Mouse (Mus musculus) forebrain, postnatal 0 days (tissue): Measurements from ENCODE around the gene Lrrn4cl. TPM values are rescaled to one million over a fixed set of nuclear protein-coding genes. Genes with fewer than 3 reads are reported as not detected.
"Not testable (repeated sequence)": the region's sequence is repeated elsewhere in the genome, so short reads cannot be mapped to it uniquely, and the experiment has no call there.

Experiments used
- ATAC-seq: fragments of 200-750 bp; cut with Nextera tagmentation; 2 replicates; pipeline ENCODE4 v1.8.0; 2017; ENCODE audit warnings: mild to moderate bottlenecking, moderate library complexity
- DNase-seq: peaks from one replicate; pipeline ENCODE4 v3.0.0-alpha.2; 2015
- H3K27ac ChIP-seq: fragments of 300-500 bp; sonication (generic); 2 replicates; pipeline ENCODE4 v1.5.1; 2014; ENCODE audit warnings: low read depth, mild to moderate bottlenecking, antibody characterized with exemption, low read length, moderate library complexity, mixed read lengths
- H3K27me3 ChIP-seq: fragments of 300-500 bp; sonication (generic); 2 replicates; pipeline ENCODE4 v1.6.1; 2014; ENCODE audit warnings: mild to moderate bottlenecking, low read length, mixed read lengths; ENCODE audit not compliant: insufficient read depth
- H3K36me3 ChIP-seq: fragments of 300-500 bp; sonication (generic); 2 replicates; pipeline ENCODE4 v1.6.1; 2014; ENCODE audit warnings: mild to moderate bottlenecking, moderate library complexity; ENCODE audit not compliant: insufficient read depth
- H3K4me1 ChIP-seq: fragments of 300-500 bp; sonication (generic); 2 replicates; pipeline ENCODE4 v1.6.1; 2014; ENCODE audit warnings: antibody characterized with exemption; ENCODE audit not compliant: insufficient read depth
- H3K4me2 ChIP-seq: fragments of 300-500 bp; sonication (generic); 2 replicates; pipeline ENCODE4 v1.6.1; 2014; ENCODE audit warnings: low read depth, mild to moderate bottlenecking, moderate library complexity
- H3K4me3 ChIP-seq: fragments of 300-500 bp; sonication (generic); 2 replicates; pipeline ENCODE4 v1.5.1; 2014; ENCODE audit warnings: low read depth, low read length, mixed read lengths
- H3K9ac ChIP-seq: fragments of 300-500 bp; sonication (generic); 2 replicates; pipeline ENCODE4 v1.6.1; 2014; ENCODE audit warnings: mild to moderate bottlenecking
- H3K9me3 ChIP-seq: fragments of 300-500 bp; sonication (generic); 2 replicates; pipeline ENCODE4 v1.6.1; 2016; ENCODE audit warnings: low read length
- CTCF ChIP-seq: sonication (generic); IDR thresholded peaks from 2 replicates; pipeline ENCODE4 v1.5.1; 2016; ENCODE audit warnings: antibody characterized with exemption, control low read depth, low read depth
- WGBS: fragments of 180-500 bp; shearing (Covaris S2); extraction: QIAGEN DNeasy Blood & Tissue Kit; methylation state at CpG from one replicate; pipeline ENCODE4 v1.1.7; 2014; 5-methylcytosine and 5-hydroxymethylcytosine counted together
- polyA plus RNA-seq: library from polyadenylated mRNA; unstranded; fragments of >200 nt; fragmentation: Nextera tagmentation; extraction: Ambion mirVana; gene quantifications from 2 replicates; pipeline ENCODE4 v1.2.1, GENCODE M21; 2015
- total RNA-seq: library from RNA; depleted of rRNA; stranded (reverse); fragments of >200 nt; gene quantifications from 2 replicates; pipeline ENCODE4 v1.2.3, GENCODE M21; 2014

Lrrn4cl gene
- total and polyA plus RNA-seq, 2 experiments from 2014 or later: 0.88 to 2.6 TPM

DNA sequence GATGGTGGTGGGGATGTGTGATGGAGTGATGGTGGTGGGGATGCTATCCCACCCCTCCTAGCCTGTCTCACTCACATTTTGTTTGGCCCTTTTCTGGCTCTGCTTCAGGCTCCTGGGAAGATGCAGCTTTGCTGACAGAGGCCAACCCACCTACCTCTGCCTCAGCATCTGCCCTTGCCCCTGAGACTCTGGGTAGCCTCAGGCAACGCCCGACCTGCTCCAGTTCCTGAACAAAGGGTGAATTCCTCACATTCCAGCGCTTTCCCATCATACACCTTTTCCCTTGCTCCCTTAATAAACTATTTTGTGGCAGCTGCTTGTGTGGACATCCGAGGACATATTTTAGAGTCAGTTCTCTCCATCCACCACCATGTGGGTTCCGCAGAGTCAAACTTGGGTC is 2.2 kb upstream of the Lrrn4cl start:
- H3K9ac ChIP-seq: no peak overlapping the region
- TF ChIP-seq CTCF: no peak
- no peaks in the 10 kb centered on the region for H3K27me3 ChIP-seq
- no peak for DNase-seq
- no peak for ATAC-seq
- 87% methylated on average over 5 of the region's 5 CpGs for WGBS
- H3K36me3 ChIP-seq: peaks cover 37% of the 10 kb centered on the region
- H3K4me2 ChIP-seq: no peak overlapping the region
- no peak overlapping the region for H3K27ac ChIP-seq
- H3K9me3 ChIP-seq: no peaks in the 10 kb centered on the region
- H3K4me1 ChIP-seq: no peaks in the 10 kb centered on the region
- H3K4me3 ChIP-seq: no peak overlapping the region

DNA sequence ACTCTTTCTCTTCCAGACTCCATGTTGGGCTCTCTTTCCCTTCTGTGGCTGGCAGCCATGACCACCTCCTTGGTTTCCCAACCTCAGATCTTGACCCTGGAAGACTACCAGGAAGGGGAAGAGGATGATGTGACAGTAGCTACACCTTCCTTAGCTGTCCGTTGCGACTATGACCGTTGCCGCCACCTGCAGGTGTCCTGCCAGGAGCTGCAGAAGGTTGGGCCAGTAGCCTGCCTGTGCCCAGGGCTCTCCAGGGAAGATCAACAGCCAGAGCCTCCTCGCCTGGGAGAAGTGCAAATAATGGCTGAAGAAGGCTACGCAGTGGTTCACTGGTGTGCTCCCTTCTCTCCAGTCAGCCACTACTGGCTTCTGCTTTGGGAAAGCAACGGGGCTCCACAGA is 1.1 kb downstream of the Lrrn4cl start:
- no peaks in the 10 kb centered on the region for H3K4me1 ChIP-seq
- DNase-seq: no peak
- H3K36me3 ChIP-seq: peaks cover 25% of the 10 kb centered on the region
- H3K27me3 ChIP-seq: no peaks in the 10 kb centered on the region
- H3K9ac ChIP-seq: no peak overlapping the region
- TF ChIP-seq CTCF: no peak
- 54% methylated on average over 7 of the region's 7 CpGs for WGBS
- no peak overlapping the region for H3K4me2 ChIP-seq
- H3K9me3 ChIP-seq: no peaks in the 10 kb centered on the region
- H3K27ac ChIP-seq: no peak overlapping the region
- no peak for ATAC-seq
- no peak overlapping the region for H3K4me3 ChIP-seq

DNA sequence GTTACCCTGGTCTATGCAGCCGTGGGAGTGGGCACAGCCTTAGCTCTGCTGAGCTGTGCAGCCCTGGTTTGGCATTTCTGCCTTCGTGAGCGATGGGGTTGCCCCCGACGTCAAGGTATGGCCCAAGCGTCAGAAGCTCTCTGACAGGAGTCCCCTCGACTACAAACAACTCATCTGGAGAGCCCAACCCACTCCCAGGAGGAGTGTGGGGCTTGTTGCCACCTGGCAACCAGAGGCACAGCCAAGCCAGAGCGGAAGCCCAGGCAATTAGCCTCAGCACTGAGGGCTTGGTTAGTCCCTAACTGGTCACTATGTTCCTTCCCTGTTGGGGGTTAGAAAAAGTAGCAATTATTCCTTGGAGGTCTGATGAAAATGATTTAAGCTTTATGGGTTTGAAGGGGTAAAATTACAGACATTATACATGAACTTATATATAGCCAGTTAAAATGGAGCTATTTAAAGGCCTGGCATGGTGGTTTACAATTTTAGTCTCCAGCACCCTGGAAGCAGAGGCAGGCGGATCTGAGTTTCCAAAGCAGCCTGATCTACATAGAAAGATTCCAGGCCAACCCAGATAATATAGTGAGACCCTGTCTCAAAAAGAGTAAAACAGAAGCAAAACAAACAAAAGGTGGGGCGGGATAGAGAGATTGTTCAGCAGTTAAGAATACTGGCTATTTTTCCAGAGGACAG is 1.8 kb downstream of the Lrrn4cl start:
- Histone ChIP-seq H3K4me3 (no peak overlapping the region), H3K4me2 (no peak overlapping the region), H3K27me3 (no peaks in the 10 kb centered on the region), H3K4me1 (no peaks in the 10 kb centered on the region), H3K9me3 (no peaks in the 10 kb centered on the region), H3K36me3 (peaks cover 18% of the 10 kb centered on the region), H3K27ac (no peak overlapping the region), H3K9ac (no peak overlapping the region)
- no peak for TF ChIP-seq CTCF
- 64% methylated on average over 10 of the region's 10 CpGs for WGBS
- DNase-seq (no peak), ATAC-seq (no peak)

GRCm38 (mm10) chr19:8853117-8853516 is 2.5 kb downstream of the Lrrn4cl start:
- DNase-seq: no peak
- ATAC-seq: no peak
- no peaks in the 10 kb centered on the region for H3K4me1 ChIP-seq
- peaks cover 12% of the 10 kb centered on the region for H3K36me3 ChIP-seq
- no peak overlapping the region for H3K27ac ChIP-seq
- TF ChIP-seq CTCF: no peak
- H3K4me3 ChIP-seq: no peak overlapping the region
- H3K27me3 ChIP-seq: no peaks in the 10 kb centered on the region
- WGBS: 75% methylated on average over 3 of the region's 3 CpGs
- no peak overlapping the region for H3K4me2 ChIP-seq
- H3K9me3 ChIP-seq: no peaks in the 10 kb centered on the region
- no peak overlapping the region for H3K9ac ChIP-seq

DNA sequence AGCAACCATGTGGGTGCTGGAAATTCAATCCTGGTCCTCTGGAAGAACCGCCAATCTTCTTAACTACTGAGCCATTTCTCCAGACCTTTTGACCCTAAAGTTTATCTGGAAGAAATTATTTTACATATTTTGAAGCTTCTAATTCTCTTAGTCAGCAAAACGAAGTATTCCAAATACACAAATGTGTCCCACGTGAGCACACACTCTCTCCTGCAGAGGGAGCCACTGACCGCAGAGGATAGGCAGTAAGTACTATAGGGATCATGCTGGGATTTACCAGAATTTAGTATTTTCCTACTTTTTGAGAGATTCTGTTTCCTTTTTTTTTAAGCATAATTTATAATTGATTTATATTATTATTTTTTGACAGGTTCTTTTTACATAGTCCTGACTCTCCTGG is 7.1 kb downstream of the Lrrn4cl start:
- no peaks in the 10 kb centered on the region for H3K4me1 ChIP-seq
- H3K4me2 ChIP-seq: no peak overlapping the region
- no peak overlapping the region for H3K9ac ChIP-seq
- H3K27ac ChIP-seq: no peak overlapping the region
- DNase-seq (peak; percentile 56), ATAC-seq (no peak)
- 43% methylated on average over 4 of the region's 4 CpGs for WGBS
- H3K9me3 ChIP-seq: no peaks in the 10 kb centered on the region
- no peak overlapping the region for H3K4me3 ChIP-seq
- TF ChIP-seq CTCF: peak; percentile 68
- H3K36me3 ChIP-seq: no peaks in the 10 kb centered on the region
- no peaks in the 10 kb centered on the region for H3K27me3 ChIP-seq

DNA sequence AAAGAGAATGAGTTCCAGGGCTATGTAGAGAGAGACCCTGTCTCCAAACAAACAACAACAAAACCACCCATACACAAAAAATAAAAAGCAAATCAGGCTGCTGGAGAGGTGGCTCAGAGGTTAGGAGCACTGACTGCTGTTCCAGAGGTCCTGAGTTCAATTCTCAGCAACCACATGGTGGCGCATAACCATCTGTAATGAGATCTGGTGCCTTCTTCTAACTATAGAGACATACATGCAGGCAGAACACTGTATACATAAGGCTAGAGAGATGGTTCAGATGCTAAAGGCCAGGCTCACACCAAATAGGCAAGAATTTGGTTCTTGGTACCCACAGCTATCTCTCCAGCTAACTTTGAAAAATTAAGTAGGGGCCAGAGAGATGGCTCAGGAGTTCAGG is 8.4 kb downstream of the Lrrn4cl start:
- DNase-seq (no peak), ATAC-seq (no peak)
- H3K9me3 ChIP-seq: no peaks in the 10 kb centered on the region
- 24% methylated on average over 1 of the region's 1 CpGs for WGBS
- no peak overlapping the region for H3K9ac ChIP-seq
- peak; percentile 56 for TF ChIP-seq CTCF
- H3K4me2 ChIP-seq: no peak overlapping the region
- no peak overlapping the region for H3K27ac ChIP-seq
- no peak overlapping the region for H3K4me3 ChIP-seq
- no peaks in the 10 kb centered on the region for H3K4me1 ChIP-seq
- no peaks in the 10 kb centered on the region for H3K36me3 ChIP-seq
- H3K27me3 ChIP-seq: no peaks in the 10 kb centered on the region

DNA sequence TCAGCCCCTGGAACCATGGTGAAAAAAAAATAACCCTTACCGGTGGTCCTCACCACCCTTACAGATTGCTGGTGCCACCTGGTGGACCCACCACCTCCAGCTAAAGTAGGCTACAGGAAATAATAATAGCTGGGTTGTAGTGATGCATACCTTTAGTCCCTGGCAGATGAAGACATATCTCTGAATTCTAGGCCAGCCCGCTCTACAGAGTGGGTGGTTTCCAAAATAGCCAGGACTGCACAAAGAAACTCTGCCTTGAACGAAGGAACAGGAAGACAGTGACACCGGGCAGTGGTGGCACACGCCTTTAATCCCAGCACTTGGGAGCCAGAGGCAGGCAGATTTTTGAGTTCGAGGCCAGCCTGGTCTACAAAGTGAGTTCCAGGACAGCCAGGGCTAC is 13.7 kb downstream of the Lrrn4cl start:
- DNase-seq: no peak
- Histone ChIP-seq H3K4me3 (no peak overlapping the region), H3K4me2 (no peak overlapping the region), H3K4me1 (no peaks in the 10 kb centered on the region), H3K9ac (no peak overlapping the region), H3K36me3 (no peaks in the 10 kb centered on the region), H3K27me3 (no peaks in the 10 kb centered on the region), H3K27ac (no peak overlapping the region), H3K9me3 (no peaks in the 10 kb centered on the region)
- WGBS: 86% methylated on average over 6 of the region's 6 CpGs
- TF ChIP-seq CTCF: no peak
- ATAC-seq: no peak

DNA sequence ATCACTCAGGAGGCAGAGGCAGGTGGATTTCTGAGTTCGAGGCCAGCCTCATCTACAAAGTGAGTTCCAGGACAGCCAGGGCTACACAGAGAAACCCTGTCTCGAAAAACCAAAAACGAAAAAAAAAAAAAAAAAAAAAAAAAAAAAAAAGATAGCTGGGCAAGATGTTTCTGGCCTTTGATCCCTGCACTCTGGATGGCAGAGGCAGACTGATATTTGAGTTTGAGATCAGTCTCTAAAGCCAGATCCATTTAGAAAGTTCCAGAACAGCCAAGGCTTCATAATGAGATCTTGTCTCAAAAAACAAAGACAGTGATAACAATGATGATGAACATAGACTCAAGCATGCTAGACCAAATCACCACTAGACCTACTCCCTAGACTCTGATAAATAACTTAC is 19.8 kb downstream of the Lrrn4cl start:
- not testable (repeated sequence) for H3K9ac ChIP-seq, H3K4me3 ChIP-seq, DNase-seq, ATAC-seq, H3K27me3 ChIP-seq, H3K4me1 ChIP-seq, H3K27ac ChIP-seq, H3K9me3 ChIP-seq
- peak overlapping the region; percentile 92; the same call in 1 of the 2 replicates for H3K4me2 ChIP-seq
- peaks cover 21% of the 10 kb centered on the region for H3K36me3 ChIP-seq
- WGBS: 69% methylated on average over 3 of the region's 3 CpGs
